Comparison of ENCODE assay signal across 8 mouse cellular contexts in genomic region chr7:79495988-79496815, GRCm38 (mm10). TPM values are rescaled to one million over a fixed set of nuclear protein-coding genes. Genes with fewer than 3 reads are reported as not detected.
DNase-seq lines count a peak whose midpoint lies in the region; ATAC-seq lines count a peak whose summit lies in the region.

No protein-coding gene starts in this region.

- H3K4me2 ChIP-seq in embryonic facial prominence, embryonic 14.5 days (ENCODE audit: low read depth, low read length): peak overlapping the region; percentile 53
- H3K4me2 ChIP-seq in heart, embryonic 11.5 days: peak overlapping the region; percentile 42
- H3K4me2 ChIP-seq in kidney, embryonic 15.5 days: peak overlapping the region; percentile 59
- peak overlapping the region; percentile 43; the same call in 1 of the 2 replicates for H3K4me2 ChIP-seq in liver, embryonic 13.5 days
- H3K4me2 ChIP-seq in stomach, embryonic 15.5 days: peak overlapping the region; percentile 51

- WGBS in embryonic facial prominence, embryonic 14.5 days: 2% methylated on average over 38 of the region's 38 CpGs
- 2% methylated on average over 38 of the region's 38 CpGs for WGBS in heart, embryonic 11.5 days (ENCODE audit: insufficient replicate concordance)
- 2% methylated on average over 38 of the region's 38 CpGs for WGBS in kidney, embryonic 15.5 days
- 4% methylated on average over 38 of the region's 38 CpGs for WGBS in liver, embryonic 13.5 days (ENCODE audit: insufficient replicate concordance)
- 1% methylated on average over 38 of the region's 38 CpGs for WGBS in stomach, embryonic 15.5 days

- no peaks in the 10 kb centered on the region for H3K36me3 ChIP-seq in embryonic facial prominence, embryonic 14.5 days (ENCODE audit: control insufficient read depth, insufficient read depth, low read length)
- H3K36me3 ChIP-seq in heart, embryonic 11.5 days (ENCODE audit: control insufficient read depth, insufficient read depth, low read length): no peaks in the 10 kb centered on the region
- no peaks in the 10 kb centered on the region for H3K36me3 ChIP-seq in kidney, embryonic 15.5 days
- no peaks in the 10 kb centered on the region for H3K36me3 ChIP-seq in liver, embryonic 13.5 days
- no peaks in the 10 kb centered on the region for H3K36me3 ChIP-seq in stomach, embryonic 15.5 days

- H3K9me3 ChIP-seq in embryonic facial prominence, embryonic 14.5 days (ENCODE audit: control insufficient read depth, low read length): no peaks in the 10 kb centered on the region
- no peaks in the 10 kb centered on the region for H3K9me3 ChIP-seq in heart, embryonic 11.5 days (replicated peaks; ENCODE audit: control insufficient read depth, low read length)
- no peaks in the 10 kb centered on the region for H3K9me3 ChIP-seq in kidney, embryonic 15.5 days (replicated peaks)
- no peaks in the 10 kb centered on the region for H3K9me3 ChIP-seq in liver, embryonic 13.5 days (replicated peaks)
- no peaks in the 10 kb centered on the region for H3K9me3 ChIP-seq in stomach, embryonic 15.5 days

- DNase-seq in A20 (ENCODE audit: low read depth, low spot score): peak; percentile 83
- DNase-seq in adrenal gland, postnatal 4 days (ENCODE audit: low spot score in 2 of 2): peak; percentile 64 to 70
- peak; percentile 83 for DNase-seq in embryonic facial prominence, embryonic 14.5 days (ENCODE audit: low spot score)
- peak; percentile 58 for DNase-seq in liver, embryonic 13.5 days
- DNase-seq in neural tube, embryonic 10.5 days (ENCODE audit: extremely low spot score, low spot score): peak; percentile 91

- no peaks in the 10 kb centered on the region for H3K4me1 ChIP-seq in embryonic facial prominence, embryonic 14.5 days (ENCODE audit: control insufficient read depth, insufficient read depth, low read length)
- H3K4me1 ChIP-seq in heart, embryonic 11.5 days (ENCODE audit: control insufficient read depth, insufficient read depth, low read length): peaks cover 3% of the 10 kb centered on the region; the same call in 1 of the 2 replicates
- peaks cover 19% of the 10 kb centered on the region for H3K4me1 ChIP-seq in kidney, embryonic 15.5 days
- H3K4me1 ChIP-seq in liver, embryonic 13.5 days (replicated peaks): no peaks in the 10 kb centered on the region
- peaks cover 7% of the 10 kb centered on the region; the same call in 1 of the 2 replicates for H3K4me1 ChIP-seq in stomach, embryonic 15.5 days

- no peak overlapping the region for H3K9ac ChIP-seq in embryonic facial prominence, embryonic 14.5 days (ENCODE audit: low read depth, low read length)
- no peak overlapping the region for H3K9ac ChIP-seq in heart, embryonic 11.5 days (ENCODE audit: low read depth, low read length)
- H3K9ac ChIP-seq in kidney, embryonic 15.5 days: no peak overlapping the region
- no peak overlapping the region for H3K9ac ChIP-seq in liver, embryonic 13.5 days
- H3K9ac ChIP-seq in stomach, embryonic 15.5 days: no peak overlapping the region

- peak overlapping the region; percentile 30 for H3K4me3 ChIP-seq in embryonic facial prominence, embryonic 14.5 days (ENCODE audit: low read depth, low read length)
- peak overlapping the region; percentile 8; the same call in 1 of the 2 replicates for H3K4me3 ChIP-seq in heart, embryonic 11.5 days (ENCODE audit: low read depth, low read length)
- peak overlapping the region; percentile 31 for H3K4me3 ChIP-seq in kidney, embryonic 15.5 days (replicated peaks)
- peak overlapping the region; percentile 29; the same call in 1 of the 2 replicates for H3K4me3 ChIP-seq in liver, embryonic 13.5 days (replicated peaks)
- peak overlapping the region; percentile 30 for H3K4me3 ChIP-seq in stomach, embryonic 15.5 days (replicated peaks)

- peaks cover 85% of the 10 kb centered on the region for H3K27me3 ChIP-seq in embryonic facial prominence, embryonic 14.5 days (replicated peaks; ENCODE audit: control insufficient read depth, insufficient read depth, low read length)
- peaks cover 71% of the 10 kb centered on the region for H3K27me3 ChIP-seq in heart, embryonic 11.5 days (ENCODE audit: control insufficient read depth, insufficient read depth, low read length)
- H3K27me3 ChIP-seq in kidney, embryonic 15.5 days: peaks cover 87% of the 10 kb centered on the region
- peaks cover 79% of the 10 kb centered on the region for H3K27me3 ChIP-seq in liver, embryonic 13.5 days
- peaks cover 71% of the 10 kb centered on the region for H3K27me3 ChIP-seq in stomach, embryonic 15.5 days (replicated peaks)

- H3K27ac ChIP-seq in embryonic facial prominence, embryonic 14.5 days (replicated peaks; ENCODE audit: low read depth, low read length): no peak overlapping the region
- H3K27ac ChIP-seq in heart, embryonic 11.5 days (ENCODE audit: low read depth, low read length): no peak overlapping the region
- H3K27ac ChIP-seq in kidney, embryonic 15.5 days: no peak overlapping the region
- no peak overlapping the region for H3K27ac ChIP-seq in liver, embryonic 13.5 days
- no peak overlapping the region for H3K27ac ChIP-seq in stomach, embryonic 15.5 days

- peak; percentile 89 for ATAC-seq in embryonic facial prominence, embryonic 14.5 days (ENCODE audit: low read depth)
- no peak; the same call in 1 of the 2 replicates for ATAC-seq in heart, embryonic 11.5 days (replicated peaks; ENCODE audit: insufficient number of reproducible peaks, low FRiP score, low TSS enrichment)
- ATAC-seq in kidney, embryonic 15.5 days (replicated peaks; ENCODE audit: low FRiP score): 0 out of 2 replicates have a peak, but pooled peaks have one; percentile 43
- no peak for ATAC-seq in liver, embryonic 13.5 days (ENCODE audit: low read depth)
- ATAC-seq in stomach, embryonic 15.5 days (ENCODE audit: insufficient read depth, low FRiP score, low read depth): peak; percentile 59

RNA-seq across cellular contexts. Expression of gene Polg, which starts 30.0 kb away (rescaled TPM):
- 10 to 100 TPM; 87.2 to 93.7 TPM for total RNA-seq in adrenal gland, postnatal 4 days (2021)
- 33.3 and 38.7 TPM in 2 replicates for polyA plus RNA-seq in embryonic facial prominence, embryonic 14.5 days (2014; fragmentation: Nextera tagmentation; extraction: Ambion mirVana)
- 23.9 and 28.1 TPM in 2 replicates for polyA plus RNA-seq in heart, embryonic 11.5 days (2014; fragmentation: Nextera tagmentation; extraction: Ambion mirVana)
- 32.9 and 36.7 TPM in 2 replicates for polyA plus RNA-seq in kidney, embryonic 15.5 days (2015; fragmentation: Nextera tagmentation; extraction: Ambion mirVana)
- 15.4 and 18.5 TPM in 2 replicates for polyA plus RNA-seq in liver, embryonic 13.5 days (2015; fragmentation: Nextera tagmentation; extraction: Ambion mirVana)
- 32.9 and 36.4 TPM in 2 replicates for polyA plus RNA-seq in stomach, embryonic 15.5 days (2015; fragmentation: Nextera tagmentation; extraction: Ambion mirVana)

Comparison
In these comparisons a context has a peak if more than half of its experiments do, and no peak if none do; other contexts are left out.
1. ATAC-seq: peak in embryonic facial prominence, embryonic 14.5 days (single experiment), kidney, embryonic 15.5 days (single experiment) and stomach, embryonic 15.5 days (single experiment); none in heart, embryonic 11.5 days (single experiment) and liver, embryonic 13.5 days (single experiment).
2. Peak in every context shown above with its lines, with median percentiles within 50 percentile points of each other: DNase-seq, H3K4me2 ChIP-seq and H3K4me3 ChIP-seq.